Mouse (Mus musculus) brain, embryonic 14.5 days (tissue): ENCODE measurements around the gene Zfp13. TPM values are rescaled to one million over a fixed set of nuclear protein-coding genes. Genes with fewer than 3 reads are reported as not detected.
"Not testable (repeated sequence)": the region's sequence is repeated elsewhere in the genome, so short reads cannot be mapped to it uniquely, and the experiment has no call there.

Experiments used
- DNase-seq: peaks from one replicate; pipeline ENCODE4 v3.0.0-alpha.2; 2011; ENCODE audit warnings: low read depth
- CTCF ChIP-seq: fragments of 200-500 bp; IDR thresholded peaks from 2 replicates; pipeline ENCODE4 v1.5.1; 2012; ENCODE audit warnings: inconsistent platforms, mild to moderate bottlenecking, moderate library complexity, borderline replicate concordance; ENCODE audit not compliant: insufficient read depth, insufficient read length; ENCODE audit errors: extremely low read depth
- POLR2A ChIP-seq: fragments of 200-500 bp; IDR thresholded peaks from 2 replicates; pipeline ENCODE4 v1.6.1; 2012; ENCODE audit warnings: mild to moderate bottlenecking, inconsistent platforms, borderline replicate concordance; ENCODE audit not compliant: poor library complexity, insufficient read depth, insufficient read length, severe bottlenecking; ENCODE audit errors: extremely low read depth
- polyA plus RNA-seq: library from polyadenylated mRNA; depleted of rRNA; stranded (reverse); fragments of >200 nt; gene quantifications from 2 replicates; pipeline ENCODE4 v1.2.3, GENCODE M21; 2012; rRNA removed

Zfp13 gene
- polyA plus RNA-seq, 1 experiment: 46.8 TPM

- no peak for DNase-seq
- TF ChIP-seq POLR2A (no peak), CTCF (no peak)
Observed at GRCm38 (mm10) chr17:23538299-23539015, 60.8 kb downstream of the Zfp13 start.

GRCm38 (mm10) chr17:23537554-23538255 lies 61.6 kb downstream of the Zfp13 start:
- no peak for DNase-seq
- no peak for TF ChIP-seq POLR2A
- TF ChIP-seq CTCF: no peak

DNA sequence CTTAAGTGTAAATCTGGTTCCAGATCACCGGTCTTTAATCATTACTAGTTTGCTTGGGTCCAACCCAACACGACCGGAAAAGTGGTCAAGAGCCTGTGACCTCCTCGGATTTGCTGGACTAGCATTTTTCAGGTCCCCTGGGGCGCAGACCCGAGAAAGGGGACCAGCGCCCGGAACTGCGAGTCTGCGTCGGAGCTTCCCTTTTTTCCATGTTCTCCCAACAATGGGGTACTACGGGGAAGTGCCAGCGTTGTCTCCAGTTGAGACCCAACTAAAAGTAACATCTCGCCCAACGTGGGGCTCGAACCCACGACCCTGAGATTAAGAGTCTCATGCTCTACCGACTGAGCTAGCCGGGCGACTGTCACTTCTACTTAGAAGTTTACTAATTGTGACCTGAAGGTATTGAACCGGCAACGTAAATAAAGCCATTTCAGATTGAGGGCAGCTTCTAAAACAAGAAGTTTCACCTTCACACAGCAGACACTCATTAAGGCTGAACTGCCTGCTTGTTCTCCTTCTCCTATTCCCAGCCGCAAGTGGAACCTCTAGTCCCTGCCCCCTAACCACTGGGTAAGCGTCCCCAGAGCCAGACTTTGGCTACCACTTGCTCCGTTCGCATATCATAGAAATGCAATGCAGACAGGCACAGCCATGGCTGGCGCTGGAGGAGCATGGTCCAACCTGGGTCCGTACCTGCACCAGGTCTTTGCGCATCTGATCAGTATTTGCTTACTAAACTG lies 64.1 kb downstream of the Zfp13 start:
- not testable (repeated sequence) for DNase-seq

DNA sequence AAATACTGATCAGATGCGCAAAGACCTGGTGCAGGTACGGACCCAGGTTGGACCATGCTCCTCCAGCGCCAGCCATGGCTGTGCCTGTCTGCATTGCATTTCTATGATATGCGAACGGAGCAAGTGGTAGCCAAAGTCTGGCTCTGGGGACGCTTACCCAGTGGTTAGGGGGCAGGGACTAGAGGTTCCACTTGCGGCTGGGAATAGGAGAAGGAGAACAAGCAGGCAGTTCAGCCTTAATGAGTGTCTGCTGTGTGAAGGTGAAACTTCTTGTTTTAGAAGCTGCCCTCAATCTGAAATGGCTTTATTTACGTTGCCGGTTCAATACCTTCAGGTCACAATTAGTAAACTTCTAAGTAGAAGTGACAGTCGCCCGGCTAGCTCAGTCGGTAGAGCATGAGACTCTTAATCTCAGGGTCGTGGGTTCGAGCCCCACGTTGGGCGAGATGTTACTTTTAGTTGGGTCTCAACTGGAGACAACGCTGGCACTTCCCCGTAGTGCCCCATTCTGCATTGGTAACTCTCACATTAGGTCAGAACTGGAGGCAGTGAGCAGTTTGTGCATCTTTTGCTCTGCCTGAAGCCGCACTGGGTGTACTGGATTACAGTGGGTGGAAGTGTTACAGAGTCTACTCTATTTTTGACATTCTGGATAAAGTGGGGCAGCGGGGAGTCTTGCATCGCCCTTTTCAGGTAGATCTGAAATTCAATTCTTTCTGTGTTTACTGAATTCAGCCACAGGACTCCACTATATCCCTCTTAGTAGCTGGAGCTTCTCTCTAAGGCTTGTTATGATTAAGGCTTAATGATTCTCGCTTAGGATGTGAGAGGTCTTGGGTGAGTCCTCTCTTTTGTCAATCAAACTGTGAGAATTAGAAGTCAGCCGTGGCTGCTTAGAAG lies 65.4 kb downstream of the Zfp13 start:
- not testable (repeated sequence) for DNase-seq

DNA sequence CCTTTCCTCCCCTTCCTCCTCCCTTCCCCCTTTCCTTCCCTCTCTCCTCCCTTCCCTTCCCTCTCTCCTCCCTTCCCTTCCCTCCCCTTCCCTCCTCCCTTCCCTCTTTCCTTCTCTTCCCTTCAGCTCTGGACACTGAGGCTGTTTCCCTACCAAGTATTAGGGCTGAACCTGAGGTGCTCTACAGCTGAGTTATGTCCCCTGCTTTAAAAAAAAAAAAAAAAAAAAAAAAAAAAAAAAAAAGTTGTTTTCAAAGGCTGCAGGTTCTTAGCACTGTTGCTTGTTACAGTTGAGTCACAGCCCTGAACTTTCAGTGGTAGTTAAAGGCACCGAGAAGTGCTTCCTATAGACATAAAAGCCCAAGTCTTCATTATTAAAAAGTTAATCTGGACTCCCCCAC lies 67.9 kb downstream of the Zfp13 start:
- DNase-seq: not testable (repeated sequence)

Other genes with a start within 250 kb of the Zfp13 start
- gene Vmn2r116, start 214.9 kb downstream of the Zfp13 start, polyA plus RNA-seq: not detected in 2 replicates
- not detected in 2 replicates for gene Vmn2r117, start 119.8 kb downstream of the Zfp13 start, polyA plus RNA-seq
- gene Zfp213, start 35.2 kb downstream of the Zfp13 start, polyA plus RNA-seq: 16.7 and 21.4 TPM in 2 replicates
- gene Zscan10, start 1.4 kb upstream of the Zfp13 start, polyA plus RNA-seq: 0.05 and 0.22 TPM in 2 replicates
- gene Mmp25, start 45.8 kb upstream of the Zfp13 start, polyA plus RNA-seq: 1.3 and 1.9 TPM in 2 replicates
- gene Bicdl2, start 61.0 kb upstream of the Zfp13 start, polyA plus RNA-seq: 0.08 and 0.24 TPM in 2 replicates
- 67.6 and 81.2 TPM in 2 replicates for gene Hcfc1r1, start 74.1 kb upstream of the Zfp13 start, polyA plus RNA-seq
- gene Thoc6, start 74.4 kb upstream of the Zfp13 start, polyA plus RNA-seq: 38.7 and 54.6 TPM in 2 replicates
- gene Tnfrsf12a, start 78.0 kb upstream of the Zfp13 start, polyA plus RNA-seq: 1.7 and 2.1 TPM in 2 replicates
- 0.83 and 1.3 TPM in 2 replicates for gene Cldn6, start 79.8 kb upstream of the Zfp13 start, polyA plus RNA-seq
- gene Cldn9, start 84.5 kb upstream of the Zfp13 start, polyA plus RNA-seq: 0.92 and 0.93 TPM in 2 replicates
- gene 1520401A03Rik, start 123.3 kb upstream of the Zfp13 start, polyA plus RNA-seq: 0.14 and 0.28 TPM in 2 replicates
- 24.4 and 47.9 TPM in 2 replicates for gene Pkmyt1, start 126.8 kb upstream of the Zfp13 start, polyA plus RNA-seq
- 33.3 and 41.0 TPM in 2 replicates for gene Paqr4, start 141.4 kb upstream of the Zfp13 start, polyA plus RNA-seq
- 2.8 and 3.7 TPM in 2 replicates for gene Kremen2, start 146.3 kb upstream of the Zfp13 start, polyA plus RNA-seq
- 110 and 150 TPM in 2 replicates for gene Flywch1, start 172.1 kb upstream of the Zfp13 start, polyA plus RNA-seq
- 54.6 and 59.4 TPM in 2 replicates for gene Flywch2, start 186.6 kb upstream of the Zfp13 start, polyA plus RNA-seq
- 749 and 826 TPM in 2 replicates for gene Srrm2, start 191.0 kb upstream of the Zfp13 start, polyA plus RNA-seq
- 824 and 1,130 TPM in 2 replicates for gene Elob, start 229.6 kb upstream of the Zfp13 start, polyA plus RNA-seq
- gene Prss33, start 236.6 kb upstream of the Zfp13 start, polyA plus RNA-seq: 0.38 and 0.54 TPM in 2 replicates
- 0.04 and 0.24 TPM in 2 replicates for gene Prss32, start 244.4 kb upstream of the Zfp13 start, polyA plus RNA-seq
- 1.3 and 2.1 TPM in 2 replicates for gene Prss41, start 244.7 kb upstream of the Zfp13 start, polyA plus RNA-seq